8 mouse cellular contexts compared by ENCODE assay signal in genomic region chr15:82987014-82987731, GRCm38 (mm10). TPM values are rescaled to one million over a fixed set of nuclear protein-coding genes. Genes with fewer than 3 reads are reported as not detected.
A peak's percentile ranks its signal among the peaks of the same experiment; 100 is the strongest.
DNase-seq lines count a peak whose midpoint lies in the region; ATAC-seq and TF ChIP-seq lines count a peak whose summit lies in the region.

No protein-coding gene starts in this region.

- peak overlapping the region; percentile 89 for H3K4me2 ChIP-seq in intestine, postnatal 0 days (replicated peaks; ENCODE audit: low read depth)
- peak overlapping the region; percentile 71 for H3K4me2 ChIP-seq in midbrain, postnatal 0 days (ENCODE audit: low read depth, low read length, poor library complexity, severe bottlenecking)

- peaks cover 13% of the 10 kb centered on the region; the same call in 1 of the 2 replicates for H3K27me3 ChIP-seq in intestine, postnatal 0 days (replicated peaks; ENCODE audit: control insufficient read depth, insufficient read depth, low read length)
- H3K27me3 ChIP-seq in midbrain, postnatal 0 days (ENCODE audit: insufficient read depth, low read length), result no peaks in the 10 kb centered on the region

- no peaks in the 10 kb centered on the region for H3K9me3 ChIP-seq in intestine, postnatal 0 days (ENCODE audit: control insufficient read depth)
- H3K9me3 ChIP-seq in midbrain, postnatal 0 days (ENCODE audit: low read length), result no peaks in the 10 kb centered on the region

- 2% methylated on average over 38 of the region's 38 CpGs for WGBS in intestine, postnatal 0 days
- WGBS in midbrain, postnatal 0 days, result 1% methylated on average over 38 of the region's 38 CpGs

- no peaks in the 10 kb centered on the region; the same call in 1 of the 2 replicates for H3K4me1 ChIP-seq in intestine, postnatal 0 days (replicated peaks; ENCODE audit: control insufficient read depth, insufficient read depth, low read length)
- peaks cover 25% of the 10 kb centered on the region; the same call in 1 of the 2 replicates for H3K4me1 ChIP-seq in midbrain, postnatal 0 days (ENCODE audit: insufficient read depth, low read length)

- peak overlapping the region; percentile 8; the same call in 1 of the 2 replicates for H3K9ac ChIP-seq in intestine, postnatal 0 days (ENCODE audit: low read depth, low read length)
- H3K9ac ChIP-seq in midbrain, postnatal 0 days (replicated peaks; ENCODE audit: low read length, poor library complexity, severe bottlenecking), result peak overlapping the region; percentile 37; the same call in 1 of the 2 replicates

- peak; percentile 42 for ATAC-seq in frontal cortex, adult (ENCODE audit: low TSS enrichment)
- 0 out of 2 replicates have a peak, but pooled peaks have one; percentile 28 for ATAC-seq in erythroblast, adult 5-6 weeks (replicated peaks; ENCODE audit: low FRiP score, poor library complexity, severe bottlenecking)
- ATAC-seq in intestine, postnatal 0 days, result no peak
- ATAC-seq in midbrain, postnatal 0 days (ENCODE audit: low FRiP score), result 0 out of 2 replicates have a peak, but pooled peaks have one; percentile 35

- DNase-seq in frontal cortex, adult 2 months (ENCODE audit: extremely low spot score in 1 of 2, low spot score in 1 of 2), result no peak
- DNase-seq in CD4-positive helper T cell, adult 2 months (ENCODE audit: low read depth, low spot score), result peak; percentile 30
- DNase-seq in midbrain, postnatal 0 days (ENCODE audit: low spot score), result no peak
- DNase-seq in gastrocnemius, postnatal 25 days, result no peak
- DNase-seq in layer of hippocampus, postnatal 36 days, result no peak

- no peak overlapping the region for H3K27ac ChIP-seq in intestine, postnatal 0 days (ENCODE audit: low read depth, low read length)
- no peak overlapping the region for H3K27ac ChIP-seq in midbrain, postnatal 0 days (ENCODE audit: low read depth, low read length)

- peak overlapping the region; percentile 39 for H3K4me3 ChIP-seq in intestine, postnatal 0 days (ENCODE audit: low read depth, low read length)
- peak overlapping the region; percentile 44 for H3K4me3 ChIP-seq in midbrain, postnatal 0 days (ENCODE audit: low read depth, low read length)

- TF ChIP-seq CTCF in intestine, postnatal 0 days (IDR thresholded peaks at IDR 0.05; ENCODE audit: low read depth), result no peak
- TF ChIP-seq CTCF in midbrain, postnatal 0 days (IDR thresholded peaks at IDR 0.05), result no peak

- H3K36me3 ChIP-seq in intestine, postnatal 0 days (ENCODE audit: control insufficient read depth, insufficient read depth), result no peaks in the 10 kb centered on the region
- no peaks in the 10 kb centered on the region for H3K36me3 ChIP-seq in midbrain, postnatal 0 days (ENCODE audit: insufficient read depth, low read length)

RNA-seq across cellular contexts. Expression of gene Tcf20, which starts 0.5 kb away (rescaled TPM):
- polyA plus RNA-seq in frontal cortex, adult 2 months (2012; rRNA removed), result 31.3 and 38.3 TPM in 2 replicates
- total RNA-seq in erythroblast, adult 5-6 weeks (2015; ENCODE audit: low replicate concordance), result 20.5 and 22.1 TPM in 2 replicates
- 37.1 and 43.8 TPM in 2 replicates for total RNA-seq in erythroblast, adult 5-6 weeks (2017; ENCODE audit: low replicate concordance)
- polyA plus RNA-seq in intestine, postnatal 0 days (2015; fragmentation: Nextera tagmentation; extraction: Ambion mirVana), result 3.9 and 4.1 TPM in 2 replicates
- total RNA-seq in midbrain, postnatal 0 days (2014; rRNA removed), result 125 and 131 TPM in 2 replicates
- polyA plus RNA-seq in midbrain, postnatal 0 days (2015; fragmentation: Nextera tagmentation; extraction: Ambion mirVana), result 10.6 and 11.8 TPM in 2 replicates
- 10 to 100 TPM; 24.4 to 25.5 TPM for total RNA-seq in gastrocnemius, postnatal 25 days (2021)
- total RNA-seq in layer of hippocampus, postnatal 36 days (2021), result 100 to 1,000 TPM; 212 to 230 TPM

RNA-seq across cellular contexts. Expression of gene Nfam1, which starts 45.9 kb away (rescaled TPM):
- 2.0 and 2.2 TPM in 2 replicates for polyA plus RNA-seq in frontal cortex, adult 2 months (2012; rRNA removed)
- total RNA-seq in erythroblast, adult 5-6 weeks (2015; ENCODE audit: low replicate concordance), result 26.3 and 27.6 TPM in 2 replicates
- total RNA-seq in erythroblast, adult 5-6 weeks (2017; ENCODE audit: low replicate concordance), result 18.4 and 30.1 TPM in 2 replicates
- 1.1 and 1.2 TPM in 2 replicates for polyA plus RNA-seq in intestine, postnatal 0 days (2015; fragmentation: Nextera tagmentation; extraction: Ambion mirVana)
- 3.3 and 4.1 TPM in 2 replicates for total RNA-seq in midbrain, postnatal 0 days (2014; rRNA removed)
- polyA plus RNA-seq in midbrain, postnatal 0 days (2015; fragmentation: Nextera tagmentation; extraction: Ambion mirVana), result 1.9 and 2.6 TPM in 2 replicates
- 1 to 10 TPM in 1 of 2 experiments, under 1 TPM in 1; 0.69 to 1.3 TPM for total RNA-seq in gastrocnemius, postnatal 25 days (2021)
- total RNA-seq in layer of hippocampus, postnatal 36 days (2021), result 1 to 10 TPM; 1.8 to 2.1 TPM
